Mouse (Mus musculus) heart, postnatal 10 days (tissue): ENCODE results near the gene Itgav. TPM values are rescaled to one million over a fixed set of nuclear protein-coding genes. Genes with fewer than 3 reads are reported as not detected.
A peak's percentile ranks its signal among the peaks of the same experiment; 100 is the strongest.

Source experiments
- DNase-seq, 2 experiments: peaks; one replicate each; pipeline ENCODE4 v3.0.0; 2021
- intact Hi-C: fragments of 180-260 bp; cut with DNase I; formaldehyde crosslinking; loops from one replicate; pipeline ENCODE4 v1.15.1; 2025
- total RNA-seq, 2 experiments: library from RNA; stranded (reverse); gene quantifications; 2 replicates each; pipeline ENCODE4 v1.2.3; 2021

Gene Itgav
- total RNA-seq, 2 experiments from 2014 or later = 53.7 to 56.0 TPM

DNA sequence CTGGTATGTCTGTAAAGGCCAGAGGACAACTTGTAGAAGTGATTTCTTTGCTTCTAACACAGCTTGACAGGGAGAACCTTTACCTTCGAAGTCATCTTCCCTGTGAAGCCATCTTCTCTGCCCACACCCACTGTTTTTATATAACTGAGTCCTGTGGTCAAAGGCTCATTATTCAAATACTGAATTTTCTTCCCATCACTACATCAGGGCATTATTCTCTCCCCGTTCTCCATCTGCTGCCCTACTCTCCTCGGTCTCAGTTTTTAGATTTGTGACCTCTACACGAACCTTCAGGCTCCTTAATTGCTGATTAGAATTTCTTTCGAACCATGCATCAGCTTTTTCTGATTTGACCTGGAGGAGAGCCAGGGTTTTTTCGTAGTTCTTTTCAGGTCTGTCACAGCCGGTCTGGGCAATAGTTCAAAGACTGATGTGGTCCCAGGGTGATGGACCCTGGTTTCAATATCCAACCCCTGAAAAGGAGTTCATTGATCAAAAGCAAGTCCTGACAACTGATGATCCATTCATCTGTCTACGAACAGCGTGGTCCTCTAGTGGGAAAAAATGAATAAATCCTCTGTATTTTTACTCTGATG lies 73.8 kb downstream of the Itgav start:
- DNase-seq = no peak
- intact Hi-C loops = no loop called here

DNA sequence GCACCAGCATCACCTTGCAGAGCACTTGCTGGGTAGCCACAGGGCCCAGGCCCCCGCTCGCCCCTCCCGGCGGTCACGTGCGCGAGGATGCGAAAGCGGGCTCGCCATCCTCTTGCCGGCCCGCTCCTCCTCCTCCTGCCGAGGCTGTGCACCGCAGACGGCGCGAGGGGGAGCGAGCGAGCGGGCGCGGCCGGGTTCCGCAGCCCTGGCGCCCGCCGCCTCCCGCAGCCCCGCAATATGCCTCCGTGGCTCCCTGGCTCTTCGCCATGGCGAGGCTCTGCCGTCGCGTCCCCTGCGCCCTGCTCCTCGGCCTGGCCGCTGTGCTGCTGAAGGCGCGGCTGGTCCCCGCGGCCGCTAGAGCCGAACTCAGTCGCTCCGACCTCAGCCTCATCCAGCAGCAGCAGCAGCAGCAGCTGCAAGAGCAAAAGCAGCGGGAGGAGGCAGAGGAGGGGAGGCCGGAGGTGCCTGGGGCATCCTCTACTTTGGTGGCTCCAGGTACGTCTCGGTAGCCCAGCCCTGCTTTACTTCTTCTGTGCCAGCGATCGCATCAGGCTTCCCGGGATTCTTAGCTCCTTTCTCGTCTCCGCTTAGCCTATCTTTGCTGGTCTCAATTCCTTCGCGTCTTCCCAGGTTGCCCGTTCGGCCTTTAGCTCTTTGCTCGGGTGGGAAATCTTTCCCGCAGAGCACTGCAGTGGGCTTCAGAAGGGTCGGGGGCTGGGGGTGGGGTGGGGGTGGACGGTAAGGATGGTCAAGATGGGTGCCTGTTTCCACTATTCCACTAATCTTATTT lies 88.5 kb downstream of the Itgav start, which contains the start of gene Fam171b:
TSS of gene Fam171b (plus strand) at position 154 of the 790 bp plus-strand sequence.
- intact Hi-C loops = loop anchor here (10.0 kb wide), 1 partner anchor 622 kb away; no protein-coding TSS in a partner anchor
- DNase-seq = peak; percentile 70 to 72

DNA sequence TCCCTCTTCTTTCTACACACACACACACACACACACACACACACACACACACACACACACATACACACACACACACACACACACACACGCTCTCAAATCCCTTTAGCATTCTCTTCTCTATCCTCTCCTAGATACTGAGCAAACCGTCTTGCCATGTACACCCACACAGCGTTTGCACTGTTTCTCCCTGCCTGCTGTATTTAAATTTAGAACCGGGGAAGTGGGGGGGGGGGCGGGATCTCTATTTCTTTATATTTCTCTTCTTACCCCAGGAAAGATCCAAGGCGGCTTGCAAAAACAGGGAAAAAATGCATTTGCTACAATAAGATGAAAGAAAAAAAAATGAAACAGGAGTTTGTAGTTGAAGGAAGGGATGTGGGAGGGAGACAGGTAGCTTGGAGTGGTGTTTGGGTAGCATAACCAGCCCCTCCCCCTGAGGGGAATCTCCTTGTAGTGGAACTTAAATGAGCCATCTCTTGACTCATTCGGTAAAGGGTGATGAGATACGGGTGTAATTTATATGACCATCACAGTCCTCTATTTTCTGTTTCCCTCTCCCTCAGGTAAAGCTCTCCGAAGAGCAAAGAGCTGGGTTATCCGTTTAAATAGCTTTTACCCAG lies 89.2 kb downstream of the Itgav start:
- intact Hi-C loops = loop anchor here (10.0 kb wide), 1 partner anchor 621 kb away; no protein-coding TSS in a partner anchor
- no peak for DNase-seq

DNA sequence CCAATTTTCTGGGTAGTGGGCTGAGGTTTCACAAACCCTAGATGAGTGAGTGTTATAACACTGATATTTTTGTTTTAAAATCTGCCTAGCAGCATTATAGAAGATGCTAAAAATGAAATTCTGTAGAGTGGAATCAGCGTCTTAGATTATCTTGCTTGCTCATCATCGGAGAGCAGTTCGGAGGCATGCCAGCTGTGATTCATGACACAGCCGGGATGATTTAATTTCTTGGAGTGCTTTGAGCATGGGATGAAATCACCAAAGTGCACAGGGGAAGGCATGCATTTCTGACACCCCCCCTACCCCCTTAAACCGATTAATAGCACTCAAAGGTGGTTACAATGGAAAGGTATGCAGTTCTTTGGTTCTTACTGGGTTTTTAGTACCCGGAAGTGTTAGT lies 89.8 kb downstream of the Itgav start:
- DNase-seq = peak in 1 of 2 experiments; percentile 15
- intact Hi-C loops = loop anchor here (10.0 kb wide), 1 partner anchor 621 kb away; no protein-coding TSS in a partner anchor

DNA sequence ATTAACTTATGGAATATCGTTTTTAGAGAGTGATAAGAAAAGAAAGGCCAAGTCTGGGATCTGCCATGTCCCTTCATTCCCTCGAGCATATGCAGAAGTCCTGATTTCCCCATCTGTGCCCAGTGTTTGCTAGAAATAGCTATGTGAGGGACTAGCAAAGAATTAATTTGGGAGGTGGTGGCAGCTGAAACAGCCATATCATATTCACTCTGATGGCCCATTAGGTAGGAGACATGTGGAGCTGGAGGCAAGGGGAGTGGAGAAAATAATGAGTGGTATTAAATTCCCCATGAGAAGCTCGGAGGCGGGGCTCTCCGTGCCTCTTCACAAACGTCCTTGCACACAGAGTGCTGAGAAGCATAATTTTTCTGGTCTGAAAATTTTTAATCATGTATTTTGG lies 92.0 kb downstream of the Itgav start:
- intact Hi-C loops = loop anchor here (10.0 kb wide), 1 partner anchor 619 kb away; no protein-coding TSS in a partner anchor
- DNase-seq = no peak

DNA sequence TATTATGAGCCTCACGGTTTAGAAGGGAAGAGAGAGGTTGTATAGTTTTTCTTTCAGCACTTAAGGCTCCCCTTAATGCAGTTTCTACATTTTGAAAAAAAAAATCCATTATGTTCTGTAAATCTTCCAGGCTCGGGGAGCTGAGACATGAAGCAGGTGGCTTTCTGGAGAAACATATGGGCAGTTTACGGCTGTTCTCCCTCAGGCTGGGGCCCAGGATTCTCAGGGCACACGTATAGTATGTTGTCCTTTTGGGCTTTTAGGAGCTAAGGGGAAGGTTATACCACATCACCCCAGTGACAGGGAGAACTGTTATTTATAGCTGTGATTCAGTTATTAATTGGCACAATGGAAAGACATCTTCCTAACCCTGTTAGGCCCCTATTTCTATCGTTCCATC lies 101.0 kb downstream of the Itgav start:
- intact Hi-C loops = no loop called here
- no peak for DNase-seq

DNA sequence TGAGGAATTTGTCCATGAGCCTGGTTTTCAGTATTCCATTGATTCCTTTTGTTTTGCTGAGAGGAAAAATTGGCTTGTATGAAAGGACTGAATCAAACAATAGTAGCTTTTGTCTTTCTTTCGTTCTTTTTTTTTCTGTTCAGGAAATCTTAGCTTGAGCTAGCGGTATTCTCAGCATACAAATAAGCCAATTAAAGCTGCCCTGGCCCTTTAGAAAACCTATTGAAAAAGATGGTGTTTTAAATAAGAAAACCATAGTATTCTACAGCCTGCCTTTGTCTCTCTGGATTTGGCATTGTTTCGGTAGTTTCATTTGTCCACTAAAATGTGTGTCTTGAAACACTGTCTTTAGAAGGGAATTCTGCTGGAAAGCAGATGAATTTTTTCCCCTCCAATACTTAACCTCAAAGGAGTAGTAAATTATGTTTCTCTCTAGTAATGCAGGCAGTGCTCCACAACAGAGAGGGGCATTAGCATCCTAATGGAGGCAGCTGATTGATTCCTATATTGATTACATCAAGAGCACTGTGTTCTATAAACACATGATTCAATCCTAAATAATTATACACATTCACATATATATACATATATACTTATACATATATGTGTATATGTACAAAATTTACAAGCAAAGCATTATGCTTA lies 104.8 kb downstream of the Itgav start:
- intact Hi-C loops = no loop called here
- DNase-seq = no peak

DNA sequence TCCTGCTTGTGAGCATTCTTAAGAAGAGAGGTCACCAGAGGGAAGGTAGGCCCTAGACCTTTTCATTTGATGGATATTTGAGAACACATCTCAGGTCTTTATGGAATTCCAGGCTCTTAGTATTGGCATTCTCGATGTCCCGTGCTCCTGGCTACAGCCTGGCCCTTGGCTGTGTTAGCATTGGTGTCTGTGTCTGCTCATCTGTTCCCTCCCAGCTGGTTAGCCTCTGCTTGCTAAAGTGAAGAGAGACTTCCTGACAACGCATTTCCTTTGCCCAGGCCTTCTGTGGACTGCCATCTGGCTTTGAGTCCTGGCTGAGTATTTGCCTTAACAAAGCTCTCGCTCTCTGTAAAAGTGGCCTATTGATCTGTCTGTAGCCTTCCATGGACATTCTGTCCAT lies 108.7 kb downstream of the Itgav start:
- DNase-seq = peak in 1 of 2 experiments; percentile 14
- intact Hi-C loops = no loop called here

DNA sequence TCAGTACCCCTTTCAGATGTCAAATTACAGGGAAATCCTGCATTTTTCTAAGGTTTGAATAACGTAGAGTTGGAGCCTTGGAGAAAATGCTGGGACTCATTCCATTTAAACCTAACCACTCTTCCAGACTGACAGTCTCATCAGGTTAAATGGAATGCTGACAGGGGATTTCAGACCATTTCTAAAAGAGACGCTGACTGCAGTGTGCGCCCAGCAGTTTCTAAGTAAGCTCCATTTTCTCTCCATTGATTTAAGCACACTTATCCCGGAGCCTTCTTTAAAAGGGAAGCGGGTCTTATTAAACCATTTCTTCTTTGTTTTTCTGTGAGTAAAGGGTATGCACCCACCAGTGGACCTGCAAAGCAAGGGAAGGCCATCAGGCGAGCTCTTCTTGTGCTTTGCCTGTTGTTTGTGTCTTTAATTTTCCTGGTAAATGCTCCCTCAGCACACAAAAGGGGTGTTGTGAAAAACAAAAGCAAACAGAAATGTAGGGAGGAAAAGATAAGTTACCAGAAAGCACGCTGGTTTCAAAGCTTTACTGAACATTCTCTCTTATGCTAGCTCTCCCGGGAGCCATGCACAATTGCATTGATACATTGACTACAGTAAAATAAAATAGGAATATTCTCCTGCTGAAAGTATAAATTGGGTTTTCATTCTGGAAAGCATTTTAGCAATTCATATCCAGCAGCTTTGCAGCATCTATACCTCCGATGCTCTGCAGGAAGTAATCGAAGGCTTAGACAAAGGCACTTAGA lies 111.3 kb downstream of the Itgav start:
- no peak for DNase-seq
- intact Hi-C loops = no loop called here

DNA sequence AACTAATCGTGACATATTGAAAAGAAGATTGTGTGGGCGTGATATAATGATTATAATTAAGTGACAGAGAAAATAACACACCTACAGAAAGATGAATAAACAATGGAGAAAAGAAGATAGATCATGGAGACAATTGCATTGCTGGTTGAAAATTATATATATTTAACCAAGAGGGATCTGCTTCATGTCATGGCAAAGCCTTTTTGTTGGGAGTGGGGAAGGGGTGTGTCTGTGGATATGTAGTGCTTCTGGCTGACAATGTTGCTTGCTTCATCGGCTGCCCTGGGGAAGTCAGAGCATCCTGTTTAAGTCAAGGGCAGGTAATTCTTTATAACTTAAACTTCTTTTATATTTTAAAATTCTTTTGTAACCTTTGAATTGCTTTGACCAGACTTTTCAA lies 124.3 kb downstream of the Itgav start:
- intact Hi-C loops = no loop called here
- no peak for DNase-seq

DNA sequence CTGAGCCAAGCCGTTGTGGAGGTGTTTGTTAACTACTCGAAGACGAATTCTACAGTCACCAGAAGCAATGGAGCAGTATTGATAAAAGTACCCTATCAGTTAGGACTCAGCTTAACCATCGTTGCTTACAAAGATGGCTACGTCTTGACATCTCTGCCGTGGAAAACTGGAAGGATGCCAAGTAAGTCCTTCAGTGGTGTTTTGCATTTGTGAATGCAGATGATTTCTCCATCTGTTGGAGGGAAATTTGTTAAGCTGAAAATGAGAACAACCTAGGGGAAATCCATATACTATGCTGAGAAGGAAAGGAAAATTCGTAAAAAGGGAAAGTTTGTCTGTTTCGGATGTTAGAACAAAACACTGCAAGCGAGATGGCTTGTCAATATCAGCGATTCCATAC lies 129.2 kb downstream of the Itgav start:
- no peak for DNase-seq
- intact Hi-C loops = no loop called here

DNA sequence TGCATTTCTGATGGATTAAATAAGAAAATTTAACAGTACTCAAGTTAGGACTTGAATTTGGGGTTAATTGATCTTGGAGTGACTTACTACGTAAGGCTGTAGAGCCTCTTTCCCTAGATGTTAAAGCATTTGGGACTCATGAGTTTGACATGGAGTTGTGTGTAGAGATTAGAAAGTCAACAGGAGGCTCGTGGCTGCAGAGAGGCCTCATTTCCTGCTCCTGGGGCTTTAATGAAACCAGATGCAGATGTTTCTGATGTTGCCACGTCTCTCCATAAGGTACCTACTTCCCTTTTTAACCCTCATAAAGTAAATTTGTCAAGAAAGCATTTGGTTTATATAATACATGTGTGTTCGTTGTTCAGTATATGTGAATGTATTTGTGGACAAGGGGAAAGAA lies 132.0 kb downstream of the Itgav start:
- intact Hi-C loops = no loop called here
- no peak for DNase-seq

Other genes with a start within 250 kb of the Itgav start
- 10 to 100 TPM; 50.4 to 56.6 TPM for gene Zc3h15, start 80.0 kb upstream of the Itgav start, total RNA-seq
- 1 to 10 TPM; 1.9 TPM for gene Fam171b, start 88.2 kb downstream of the Itgav start, total RNA-seq
- gene Zswim2, start 216.8 kb downstream of the Itgav start, total RNA-seq = not detected
- gene Gm13698, start 231.3 kb downstream of the Itgav start, total RNA-seq = 1 to 10 TPM; 1.0 to 1.1 TPM
- gene Gm13693, start 237.1 kb downstream of the Itgav start, total RNA-seq = 1 to 10 TPM; 1.0 to 1.1 TPM
- gene Gm13695, start 242.9 kb downstream of the Itgav start, total RNA-seq = 1 to 10 TPM in 1 of 2 experiments, not detected in 1; 1.1 TPM
- 1 to 10 TPM; 1.0 to 1.1 TPM for gene Gm13696, start 248.7 kb downstream of the Itgav start, total RNA-seq